Mouse (Mus musculus) cerebellum, adult 9-10 months (tissue): Measurements from ENCODE around the gene Wapl.
A peak's percentile ranks its signal among the peaks of the same experiment; 100 is the strongest.

Source experiments
- DNase-seq: peaks from one replicate; pipeline ENCODE4 v3.0.0; 2022

Gene Wapl

GRCm38 (mm10) chr14:34776719-34777385 is 103.1 kb downstream of the Wapl start:
- DNase-seq = no peak

GRCm38 (mm10) chr14:34777810-34778209 is 104.1 kb downstream of the Wapl start:
- peak; percentile 52 for DNase-seq

- DNase-seq = no peak
These were observed 105.0 kb downstream of the Wapl start for GRCm38 (mm10) chr14:34778760-34779159.

- DNase-seq = no peak
These were observed 119.8 kb downstream of the Wapl start for GRCm38 (mm10) chr14:34793406-34794037.
